Mouse (Mus musculus): ENCODE data around the gene Slc29a3.

DNA sequence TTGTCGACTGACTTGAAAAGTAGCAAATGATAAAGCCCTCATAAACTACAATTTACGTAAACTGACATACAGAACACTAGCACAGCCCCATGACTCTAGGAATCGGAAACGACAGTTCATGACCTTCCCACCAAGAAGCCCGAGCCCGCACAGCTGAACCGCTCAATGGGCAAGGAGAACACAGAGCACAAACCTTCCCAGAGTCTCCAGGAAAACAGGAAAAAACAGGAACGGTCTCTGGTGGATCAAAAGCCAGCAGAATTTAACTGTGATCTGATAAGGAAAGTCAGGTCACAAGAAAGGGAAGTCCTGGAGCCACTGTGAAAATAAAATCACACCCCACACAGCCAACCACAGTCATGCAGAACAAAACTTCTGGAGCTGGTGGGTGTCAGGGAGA is 82.4 kb downstream of the Slc29a3 start:
- no peak for TF ChIP-seq CTCF (IDR thresholded peaks at IDR 0.05; ENCODE audit: control insufficient read depth, insufficient read depth, insufficient read length)
- TF ChIP-seq USF1 (IDR thresholded peaks at IDR 0.05; ENCODE audit: low read depth) = no peak
- TF ChIP-seq MAX (IDR thresholded peaks at IDR 0.05) = no peak

Measured in C2C12 (cell line).